Mouse (Mus musculus) midbrain, embryonic 13.5 days (tissue): ENCODE measurements around the gene Ftcd. TPM values are rescaled to one million over a fixed set of nuclear protein-coding genes. Genes with fewer than 3 reads are reported as not detected.

Experiments
- ATAC-seq: fragments of 200-750 bp; cut with Nextera tagmentation; 2 replicates; pipeline ENCODE4 v1.8.0; 2017; ENCODE audit warnings: mild to moderate bottlenecking, moderate TSS enrichment, moderate library complexity
- H3K27ac ChIP-seq: fragments of 300-500 bp; sonication (generic); 2 replicates; pipeline ENCODE4 v1.5.1; 2015; ENCODE audit warnings: inconsistent platforms, mild to moderate bottlenecking, moderate library complexity
- H3K27me3 ChIP-seq: fragments of 300-500 bp; sonication (generic); 2 replicates; pipeline ENCODE4 v1.6.1; 2015; ENCODE audit warnings: mild to moderate bottlenecking, inconsistent platforms
- H3K36me3 ChIP-seq: fragments of 300-500 bp; sonication (generic); 2 replicates; pipeline ENCODE4 v1.6.1; 2015; ENCODE audit warnings: mild to moderate bottlenecking, inconsistent platforms
- H3K4me1 ChIP-seq: fragments of 300-500 bp; sonication (generic); replicated peaks from 2 replicates; pipeline ENCODE4 v1.6.1; 2015; ENCODE audit warnings: inconsistent platforms
- H3K4me2 ChIP-seq: fragments of 300-500 bp; sonication (generic); replicated peaks from 2 replicates; pipeline ENCODE4 v1.6.1; 2015; ENCODE audit warnings: moderate library complexity, mild to moderate bottlenecking, inconsistent platforms
- H3K4me3 ChIP-seq: fragments of 300-500 bp; sonication (generic); replicated peaks from 2 replicates; pipeline ENCODE4 v1.5.1; 2015; ENCODE audit warnings: mild to moderate bottlenecking, inconsistent platforms
- H3K9ac ChIP-seq: fragments of 300-500 bp; sonication (generic); replicated peaks from 2 replicates; pipeline ENCODE4 v1.6.1; 2015; ENCODE audit warnings: mild to moderate bottlenecking, inconsistent platforms
- H3K9me3 ChIP-seq: fragments of 300-500 bp; sonication (generic); 2 replicates; pipeline ENCODE4 v1.6.1; 2016; ENCODE audit warnings: mild to moderate bottlenecking, inconsistent platforms
- WGBS: fragments of 180-500 bp; shearing (Covaris S2); methylation state at CpG from one replicate; pipeline ENCODE4 v1.1.7; 2015; 5-methylcytosine and 5-hydroxymethylcytosine counted together
- polyA plus RNA-seq: library from polyadenylated mRNA; unstranded; fragments of >200 nt; fragmentation: Nextera tagmentation; extraction: Ambion mirVana; gene quantifications from 2 replicates; pipeline ENCODE4 v1.2.1, GENCODE M21; 2015

The Ftcd gene
- polyA plus RNA-seq: 0.15 TPM in 1 of 2 replicates, not detected in the other

DNA sequence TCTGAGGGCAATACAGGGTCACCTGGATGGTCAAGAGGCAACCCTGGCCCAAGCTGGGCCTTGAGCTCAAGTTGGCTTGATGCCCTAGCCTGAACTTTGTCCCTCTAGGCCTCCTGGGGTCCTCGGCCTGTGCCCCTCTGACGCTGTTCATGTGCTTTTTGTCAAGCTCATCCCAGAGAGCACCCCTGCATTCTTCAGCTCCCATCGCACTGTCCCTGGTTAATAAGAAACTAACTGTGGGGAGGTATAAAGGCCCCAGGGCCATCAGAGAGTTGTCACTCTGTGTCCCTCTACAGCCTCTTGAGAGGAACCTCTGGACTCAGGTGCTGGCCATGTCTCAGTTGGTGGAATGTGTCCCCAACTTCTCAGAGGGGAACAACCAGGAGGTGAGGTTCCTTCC, at the start of gene Ftcd:
TSS of gene Ftcd (plus strand) at position 275 of the 400 bp plus-strand sequence.
- Histone ChIP-seq H3K27ac (no peak within 1 kb of the TSS), H3K4me2 (no peak within 1 kb of the TSS), H3K36me3 (no peaks in the 10 kb centered on the region), H3K9ac (no peak within 1 kb of the TSS), H3K9me3 (no peaks in the 10 kb centered on the region), H3K4me3 (no peak within 1 kb of the TSS), H3K4me1 (no peaks in the 10 kb centered on the region), H3K27me3 (no peaks in the 10 kb centered on the region)
- ATAC-seq: no peak
- WGBS: 92% methylated on average over 3 of the region's 3 CpGs

DNA sequence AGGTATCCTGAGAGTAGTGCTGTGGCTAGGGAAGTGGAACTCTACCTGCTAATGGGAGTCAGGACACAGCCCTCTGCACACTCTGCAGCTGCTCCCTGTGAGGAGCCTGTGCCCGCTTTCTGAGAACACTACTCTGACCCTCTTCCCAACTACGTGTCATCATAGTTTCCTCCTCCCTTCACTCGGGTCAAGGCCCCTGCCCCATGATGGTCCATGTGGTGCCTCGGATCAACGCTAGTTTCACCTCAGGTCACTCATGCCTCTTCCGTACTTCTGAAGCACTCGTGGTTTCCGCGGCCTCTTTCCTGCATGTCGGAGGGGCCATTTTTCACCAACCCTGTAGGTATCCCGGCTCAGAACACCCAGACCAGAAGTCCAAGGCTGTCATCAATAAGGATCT, 44.5 kb upstream of the Ftcd start:
- Histone ChIP-seq H3K4me3 (peak overlapping the region; percentile 79), H3K4me2 (peak overlapping the region; percentile 86), H3K27me3 (no peaks in the 10 kb centered on the region), H3K9ac (peak overlapping the region; percentile 57), H3K9me3 (no peaks in the 10 kb centered on the region), H3K27ac (peak overlapping the region; percentile 52), H3K36me3 (peaks cover 27% of the 10 kb centered on the region), H3K4me1 (peaks cover 34% of the 10 kb centered on the region)
- WGBS: 2% methylated on average over 11 of the region's 11 CpGs
- ATAC-seq: no peak

DNA sequence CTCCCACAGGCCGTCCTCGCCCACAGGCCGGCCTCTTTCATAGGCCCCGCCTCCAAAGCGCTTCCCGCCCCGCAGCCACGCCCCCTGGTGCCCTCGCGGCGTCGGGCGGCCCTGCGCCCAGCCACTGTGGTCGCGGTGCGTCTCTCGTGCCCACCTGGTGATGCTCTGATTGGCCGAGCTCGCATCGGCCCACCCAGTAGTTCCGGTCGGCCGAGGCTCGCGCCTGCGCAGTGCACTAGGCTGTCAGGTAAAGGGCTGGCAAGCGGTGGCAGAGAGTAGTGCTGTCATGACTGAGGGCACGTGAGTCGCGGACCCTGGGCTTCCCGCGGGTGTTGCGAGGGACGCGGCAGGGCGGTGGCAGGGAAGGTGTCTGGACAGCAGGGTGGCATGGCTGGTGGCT, 44.1 kb upstream of the Ftcd start, which contains the start of gene Lss:
TSS of gene Lss (plus strand) at position 214 of the 400 bp plus-strand sequence.
- Histone ChIP-seq H3K4me2 (peak within 1 kb of the TSS; percentile 86), H3K4me3 (peak within 1 kb of the TSS; percentile 79), H3K4me1 (peaks cover 34% of the 10 kb centered on the region), H3K9ac (peak within 1 kb of the TSS; percentile 87), H3K27me3 (no peaks in the 10 kb centered on the region), H3K9me3 (no peaks in the 10 kb centered on the region), H3K36me3 (peaks cover 31% of the 10 kb centered on the region), H3K27ac (peak within 1 kb of the TSS; percentile 86)
- WGBS: 0% methylated on average over 37 of the region's 37 CpGs
- peak; percentile 100 for ATAC-seq

- ATAC-seq: peak; percentile 59; the same call in 1 of the 2 replicates
- WGBS: 2% methylated on average over 14 of the region's 14 CpGs
Measured at GRCm38 (mm10) chr10:76531828-76532227, 43.6 kb upstream of the Ftcd start.

GRCm38 (mm10) chr10:76535526-76535925, 39.9 kb upstream of the Ftcd start:
- Histone ChIP-seq H3K9ac (no peak overlapping the region), H3K27me3 (no peaks in the 10 kb centered on the region), H3K36me3 (peaks cover 71% of the 10 kb centered on the region), H3K27ac (no peak overlapping the region), H3K4me2 (no peak overlapping the region), H3K9me3 (no peaks in the 10 kb centered on the region), H3K4me3 (no peak overlapping the region), H3K4me1 (peaks cover 33% of the 10 kb centered on the region)
- 97% methylated on average over 7 of the region's 7 CpGs for WGBS
- ATAC-seq: no peak

More at GRCm38 (mm10) chr10:76531828-76532227, 43.6 kb upstream of the Ftcd start:
- H3K9me3 ChIP-seq: no peaks in the 10 kb centered on the region
- peak overlapping the region; percentile 79 for H3K4me3 ChIP-seq
- H3K9ac ChIP-seq: peak overlapping the region; percentile 87
- peaks cover 36% of the 10 kb centered on the region for H3K36me3 ChIP-seq
- H3K27ac ChIP-seq: peak overlapping the region; percentile 86
- H3K27me3 ChIP-seq: no peaks in the 10 kb centered on the region
- peaks cover 34% of the 10 kb centered on the region for H3K4me1 ChIP-seq
- H3K4me2 ChIP-seq: peak overlapping the region; percentile 86

GRCm38 (mm10) chr10:76537619-76538018, 37.8 kb upstream of the Ftcd start:
- no peak overlapping the region for H3K9ac ChIP-seq
- H3K9me3 ChIP-seq: no peaks in the 10 kb centered on the region
- no peaks in the 10 kb centered on the region for H3K27me3 ChIP-seq
- 88% methylated on average over 9 of the region's 9 CpGs for WGBS
- H3K4me1 ChIP-seq: peaks cover 20% of the 10 kb centered on the region
- peaks cover 92% of the 10 kb centered on the region for H3K36me3 ChIP-seq
- H3K27ac ChIP-seq: no peak overlapping the region
- no peak overlapping the region for H3K4me3 ChIP-seq
- no peak overlapping the region for H3K4me2 ChIP-seq
- no peak for ATAC-seq

DNA sequence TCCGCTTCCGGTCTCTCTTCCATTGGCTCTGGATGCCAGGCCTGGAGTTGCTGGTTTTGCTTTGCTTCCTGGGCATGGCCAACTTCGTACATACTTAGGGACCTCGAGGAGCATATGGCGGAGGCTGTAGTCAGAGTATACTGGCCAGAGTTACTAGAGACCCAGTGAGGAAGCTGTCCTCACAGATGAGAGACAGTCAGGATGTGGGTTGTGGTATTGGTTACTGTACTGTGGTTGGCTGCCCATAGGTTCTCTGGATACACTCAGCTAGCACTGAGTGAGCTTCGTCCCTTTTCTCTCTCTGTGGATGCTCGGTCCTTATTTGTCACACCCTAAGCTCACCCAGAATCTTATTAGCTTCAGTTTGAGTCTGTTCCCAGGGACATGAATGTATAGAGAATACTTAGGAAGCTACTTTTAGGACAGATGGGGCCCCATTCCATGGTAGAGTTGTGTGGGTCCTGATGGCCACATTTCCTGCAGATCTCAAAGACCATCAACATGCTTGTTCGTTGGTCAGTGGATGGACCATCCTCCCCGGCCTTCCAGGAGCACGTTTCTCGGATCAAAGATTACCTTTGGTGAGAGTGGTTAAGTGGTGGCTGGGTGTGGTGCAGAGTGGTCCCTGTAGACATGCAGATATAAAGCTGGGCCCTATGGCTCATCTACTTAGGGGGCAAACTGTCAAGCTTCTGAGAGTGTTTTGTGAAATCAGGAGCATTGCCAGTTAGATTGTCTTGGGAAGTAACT, 33.9 kb upstream of the Ftcd start:
- Histone ChIP-seq H3K4me1 (no peaks in the 10 kb centered on the region), H3K27me3 (no peaks in the 10 kb centered on the region), H3K4me3 (no peak overlapping the region), H3K9me3 (no peaks in the 10 kb centered on the region), H3K27ac (no peak overlapping the region), H3K36me3 (peaks cover 99% of the 10 kb centered on the region), H3K9ac (no peak overlapping the region), H3K4me2 (no peak overlapping the region)
- WGBS: 97% methylated on average over 11 of the region's 11 CpGs
- no peak for ATAC-seq

GRCm38 (mm10) chr10:76542636-76543375, 32.6 kb upstream of the Ftcd start:
- Histone ChIP-seq H3K4me3 (no peak overlapping the region), H3K36me3 (peaks cover 99% of the 10 kb centered on the region), H3K27ac (no peak overlapping the region), H3K27me3 (no peaks in the 10 kb centered on the region), H3K4me1 (no peaks in the 10 kb centered on the region), H3K9me3 (no peaks in the 10 kb centered on the region), H3K4me2 (no peak overlapping the region), H3K9ac (no peak overlapping the region)
- 92% methylated on average over 10 of the region's 10 CpGs for WGBS
- ATAC-seq: no peak

DNA sequence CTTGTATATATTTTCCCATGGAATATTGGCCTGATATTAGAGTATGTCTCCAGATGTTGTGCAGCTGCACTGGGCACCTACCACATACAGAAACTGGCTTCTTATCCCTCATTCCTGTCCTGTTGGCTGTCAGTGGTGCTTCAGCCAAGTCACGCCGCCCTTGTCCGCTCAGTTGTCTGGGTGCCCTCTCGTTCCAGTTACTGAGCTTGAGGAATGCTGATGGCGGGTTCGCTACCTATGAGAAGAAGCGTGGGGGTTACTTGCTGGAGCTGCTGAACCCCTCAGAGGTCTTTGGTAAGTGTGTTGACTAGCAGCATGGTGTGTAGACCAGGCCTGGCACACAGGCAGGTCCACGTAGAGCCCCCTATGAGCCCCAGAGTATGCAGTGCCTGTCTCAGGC, 28.9 kb upstream of the Ftcd start:
- no peaks in the 10 kb centered on the region for H3K9me3 ChIP-seq
- no peak overlapping the region for H3K27ac ChIP-seq
- no peak for ATAC-seq
- no peak overlapping the region for H3K4me3 ChIP-seq
- H3K9ac ChIP-seq: no peak overlapping the region
- no peak overlapping the region for H3K4me2 ChIP-seq
- H3K36me3 ChIP-seq: peaks cover 100% of the 10 kb centered on the region
- no peaks in the 10 kb centered on the region for H3K27me3 ChIP-seq
- 91% methylated on average over 8 of the region's 8 CpGs for WGBS
- no peaks in the 10 kb centered on the region for H3K4me1 ChIP-seq

- H3K4me1 ChIP-seq: no peaks in the 10 kb centered on the region
- no peaks in the 10 kb centered on the region for H3K9me3 ChIP-seq
- WGBS: 95% methylated on average over 8 of the region's 8 CpGs
- ATAC-seq: no peak
- H3K4me2 ChIP-seq: no peak overlapping the region
- H3K36me3 ChIP-seq: peaks cover 100% of the 10 kb centered on the region
- no peak overlapping the region for H3K9ac ChIP-seq
- H3K27me3 ChIP-seq: no peaks in the 10 kb centered on the region
- H3K4me3 ChIP-seq: no peak overlapping the region
- H3K27ac ChIP-seq: no peak overlapping the region
Measured at GRCm38 (mm10) chr10:76548218-76548617, 27.2 kb upstream of the Ftcd start.

DNA sequence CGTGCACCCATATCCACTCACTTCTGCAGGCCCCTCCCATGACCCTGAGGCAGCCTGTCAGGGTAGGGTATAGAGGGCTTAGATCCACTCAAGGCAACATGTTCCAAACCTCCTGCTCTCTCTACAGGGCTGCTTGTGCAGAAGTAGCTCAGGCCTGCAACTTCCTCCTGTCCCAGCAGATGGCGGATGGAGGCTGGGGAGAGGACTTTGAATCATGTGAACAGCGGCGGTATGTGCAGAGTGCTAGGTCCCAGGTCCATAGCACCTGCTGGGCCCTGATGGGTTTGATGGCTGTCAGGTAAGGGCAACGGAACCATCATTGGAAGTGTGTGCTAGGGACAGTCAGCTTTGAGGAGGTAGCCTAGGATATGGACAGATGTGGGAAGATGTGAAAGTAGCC, 25.0 kb upstream of the Ftcd start:
- peaks cover 97% of the 10 kb centered on the region for H3K36me3 ChIP-seq
- H3K4me1 ChIP-seq: no peaks in the 10 kb centered on the region
- H3K27ac ChIP-seq: no peak overlapping the region
- no peaks in the 10 kb centered on the region for H3K9me3 ChIP-seq
- WGBS: 90% methylated on average over 5 of the region's 5 CpGs
- ATAC-seq: no peak
- no peak overlapping the region for H3K4me3 ChIP-seq
- H3K9ac ChIP-seq: no peak overlapping the region
- H3K27me3 ChIP-seq: no peaks in the 10 kb centered on the region
- no peak overlapping the region for H3K4me2 ChIP-seq

DNA sequence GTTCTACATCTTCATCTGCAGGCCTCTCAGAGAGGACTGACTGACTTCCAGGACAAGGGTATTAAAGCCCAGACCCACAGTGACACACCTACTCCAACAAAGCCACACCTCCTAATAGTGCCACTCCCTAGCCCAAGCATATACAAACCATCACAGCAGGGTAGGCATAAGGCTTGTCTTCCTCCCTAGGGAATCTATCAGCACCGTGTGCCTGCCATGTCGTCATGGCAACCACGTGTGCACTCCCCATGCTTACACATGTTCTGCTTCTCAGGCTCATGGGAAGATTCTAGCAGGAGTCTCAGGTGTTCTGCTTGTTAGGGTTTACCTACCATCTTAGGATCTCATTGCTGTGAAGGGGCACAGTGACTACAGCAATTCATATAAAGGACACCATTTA, 23.9 kb upstream of the Ftcd start:
- no peaks in the 10 kb centered on the region for H3K9me3 ChIP-seq
- no peak overlapping the region for H3K4me3 ChIP-seq
- H3K9ac ChIP-seq: no peak overlapping the region
- no peak overlapping the region for H3K27ac ChIP-seq
- H3K27me3 ChIP-seq: no peaks in the 10 kb centered on the region
- peaks cover 93% of the 10 kb centered on the region for H3K36me3 ChIP-seq
- no peak for ATAC-seq
- H3K4me2 ChIP-seq: no peak overlapping the region
- WGBS: 81% methylated on average over 3 of the region's 3 CpGs
- no peaks in the 10 kb centered on the region for H3K4me1 ChIP-seq
